Comparison of ENCODE assay signal across 20 mouse cellular contexts in genomic region chr8:54957506-54957905, GRCm38 (mm10). TPM values are rescaled to one million over a fixed set of nuclear protein-coding genes. Genes with fewer than 3 reads are reported as not detected.
DNase-seq lines count a peak whose midpoint lies in the region; ATAC-seq and TF ChIP-seq lines count a peak whose summit lies in the region.
"Had no signal": no experiment of that assay in that cellular context is flagged by ENCODE, and none has a peak within 500 bp of the region (broad histone marks: within the 10 kb centered on the region; RNA-seq: fewer than 3 reads in every experiment).

No protein-coding gene starts in this region.

- no peak for DNase-seq in neural tube, embryonic 10.5 days (ENCODE audit: extremely low spot score, low spot score)
- no peak for DNase-seq in forebrain, postnatal 0 days
- no peak for DNase-seq in kidney, postnatal 14 days
- no peak for DNase-seq in lung, postnatal 14 days
- DNase-seq in cerebellum, postnatal 4 days (ENCODE audit: low spot score in 2 of 2), result no peak
- DNase-seq: cerebellum, adult 11 months; heart, postnatal 36 days; liver, embryonic 13.5 days; thymus, postnatal 14 days had no signal

- H3K4me1 ChIP-seq in neural tube, embryonic 12.5 days, result peaks cover 3% of the 10 kb centered on the region; the same call in 1 of the 2 replicates
- H3K4me1 ChIP-seq in forebrain, postnatal 0 days (ENCODE audit: insufficient read depth), result peaks cover 3% of the 10 kb centered on the region; the same call in 1 of the 2 replicates
- peaks cover 31% of the 10 kb centered on the region for H3K4me1 ChIP-seq in midbrain, embryonic 13.5 days (replicated peaks)
- H3K4me1 ChIP-seq: embryonic facial prominence, embryonic 13.5 days; heart, embryonic 12.5 days; kidney, embryonic 15.5 days; liver, embryonic 13.5 days; lung, embryonic 15.5 days had no signal

- no peaks in the 10 kb centered on the region for H3K27me3 ChIP-seq in neural tube, embryonic 12.5 days (replicated peaks)
- no peaks in the 10 kb centered on the region for H3K27me3 ChIP-seq in forebrain, postnatal 0 days (ENCODE audit: insufficient read depth, low read length)
- no peaks in the 10 kb centered on the region for H3K27me3 ChIP-seq in midbrain, embryonic 13.5 days
- H3K27me3 ChIP-seq: embryonic facial prominence, embryonic 13.5 days; heart, embryonic 12.5 days; kidney, embryonic 15.5 days; liver, embryonic 13.5 days; lung, embryonic 15.5 days had no signal

- TF ChIP-seq CTCF in forebrain, postnatal 0 days (IDR thresholded peaks at IDR 0.05; ENCODE audit: low read depth), result no peak

- H3K9ac ChIP-seq in neural tube, embryonic 12.5 days, result no peak overlapping the region
- peak overlapping the region; percentile 92 for H3K9ac ChIP-seq in forebrain, postnatal 0 days
- peak overlapping the region; percentile 66 for H3K9ac ChIP-seq in midbrain, embryonic 13.5 days (replicated peaks)
- H3K9ac ChIP-seq: embryonic facial prominence, embryonic 13.5 days; heart, embryonic 12.5 days; kidney, embryonic 15.5 days; liver, embryonic 13.5 days; lung, embryonic 15.5 days had no signal

- H3K4me3 ChIP-seq in neural tube, embryonic 12.5 days, result no peak overlapping the region
- peak overlapping the region; percentile 79 for H3K4me3 ChIP-seq in forebrain, postnatal 0 days (ENCODE audit: low read depth, low read length)
- H3K4me3 ChIP-seq in midbrain, embryonic 13.5 days (replicated peaks), result peak overlapping the region; percentile 49
- H3K4me3 ChIP-seq: embryonic facial prominence, embryonic 13.5 days; heart, embryonic 12.5 days; kidney, embryonic 15.5 days; liver, embryonic 13.5 days; lung, embryonic 15.5 days; myocyte had no signal

- no peak for ATAC-seq in neural tube, embryonic 12.5 days (ENCODE audit: low FRiP score, low read depth)
- ATAC-seq in forebrain, postnatal 0 days, result no peak
- ATAC-seq in midbrain, embryonic 13.5 days, result no peak
- ATAC-seq: intestine, embryonic 16.5 days had no signal

- no peak overlapping the region for H3K27ac ChIP-seq in neural tube, embryonic 12.5 days
- H3K27ac ChIP-seq in forebrain, postnatal 0 days (ENCODE audit: low read depth, low read length), result peak overlapping the region; percentile 75
- H3K27ac ChIP-seq in midbrain, embryonic 13.5 days, result no peak overlapping the region
- H3K27ac ChIP-seq: embryonic facial prominence, embryonic 13.5 days; kidney, embryonic 15.5 days; liver, embryonic 13.5 days; lung, embryonic 15.5 days had no signal

- H3K36me3 ChIP-seq in neural tube, embryonic 12.5 days, result no peaks in the 10 kb centered on the region
- no peaks in the 10 kb centered on the region for H3K36me3 ChIP-seq in forebrain, postnatal 0 days (ENCODE audit: insufficient read depth)
- H3K36me3 ChIP-seq in midbrain, embryonic 13.5 days, result no peaks in the 10 kb centered on the region
- H3K36me3 ChIP-seq: embryonic facial prominence, embryonic 13.5 days; heart, embryonic 12.5 days; kidney, embryonic 15.5 days; liver, embryonic 13.5 days; lung, embryonic 15.5 days had no signal

- WGBS in neural tube, embryonic 12.5 days, result 84% methylated on average over 3 of the region's 3 CpGs
- 35% methylated on average over 3 of the region's 3 CpGs for WGBS in forebrain, postnatal 0 days
- 75% methylated on average over 3 of the region's 3 CpGs for WGBS in midbrain, embryonic 13.5 days

- H3K4me2 ChIP-seq in neural tube, embryonic 12.5 days (replicated peaks), result peak overlapping the region; percentile 38; the same call in 1 of the 2 replicates
- peak overlapping the region; percentile 55 for H3K4me2 ChIP-seq in forebrain, postnatal 0 days (ENCODE audit: low read depth)
- H3K4me2 ChIP-seq in midbrain, embryonic 13.5 days (replicated peaks), result peak overlapping the region; percentile 58
- H3K4me2 ChIP-seq: embryonic facial prominence, embryonic 13.5 days; heart, embryonic 12.5 days; kidney, embryonic 15.5 days; liver, embryonic 13.5 days; lung, embryonic 15.5 days had no signal

- no peaks in the 10 kb centered on the region for H3K9me3 ChIP-seq in neural tube, embryonic 12.5 days
- H3K9me3 ChIP-seq in forebrain, postnatal 0 days (ENCODE audit: low read length), result no peaks in the 10 kb centered on the region
- no peaks in the 10 kb centered on the region for H3K9me3 ChIP-seq in midbrain, embryonic 13.5 days
- H3K9me3 ChIP-seq: embryonic facial prominence, embryonic 13.5 days; heart, embryonic 12.5 days; kidney, embryonic 15.5 days; liver, embryonic 13.5 days; lung, embryonic 15.5 days had no signal

RNA-seq across cellular contexts. Expression of gene Gpm6a, which starts 2.9 kb away (rescaled TPM):
- polyA plus RNA-seq in neural tube, embryonic 12.5 days (2016; fragmentation: Nextera tagmentation; extraction: Ambion mirVana), result 115 and 122 TPM in 2 replicates
- total RNA-seq in forebrain, postnatal 0 days (2014; rRNA removed), result 1,306 and 1,346 TPM in 2 replicates
- polyA plus RNA-seq in forebrain, postnatal 0 days (2015; fragmentation: Nextera tagmentation; extraction: Ambion mirVana), result 660 and 667 TPM in 2 replicates
- polyA plus RNA-seq in midbrain, embryonic 13.5 days (2015; fragmentation: Nextera tagmentation; extraction: Ambion mirVana), result 423 and 503 TPM in 2 replicates
- total RNA-seq: common myeloid progenitor, adult 5-6 weeks; granulocyte monocyte progenitor cell, adult 5-6 weeks; megakaryocyte progenitor cell, adult 5-6 weeks had no signal
- polyA plus RNA-seq: myocyte had no signal
